Mouse (Mus musculus): ENCODE data around the gene Ube2c.

Gene Ube2c

GRCm38 (mm10) chr2:164823969-164824368, 54.3 kb downstream of the Ube2c start:
- no peak for DNase-seq

GRCm38 (mm10) chr2:164825521-164825920, 55.8 kb downstream of the Ube2c start:
- DNase-seq: no peak

GRCm38 (mm10) chr2:164827146-164827850, 57.6 kb downstream of the Ube2c start:
- DNase-seq: no peak
